Mouse (Mus musculus) monocyte, adult 5-6 weeks (primary cell): ENCODE results near the gene Mipep. TPM values are rescaled to one million over a fixed set of nuclear protein-coding genes. Genes with fewer than 3 reads are reported as not detected.
A peak's percentile ranks its signal among the peaks of the same experiment; 100 is the strongest.

Experiments
- ATAC-seq: fragments of 153-309, 156-312 bp; replicated peaks from 2 replicates; pipeline ENCODE4 v1.8.0; 2017; ENCODE audit warnings: mild to moderate bottlenecking; ENCODE audit not compliant: low TSS enrichment, insufficient number of reproducible peaks, severe bottlenecking, poor library complexity, low FRiP score
- total RNA-seq: library from RNA; stranded (forward); fragments of 200-1000, 200-491, 200-594 nt; gene quantifications from 3 replicates; pipeline ENCODE4 v1.2.3, GENCODE M21; 2017

Mipep gene
- total RNA-seq, result 4.9 to 11.3 TPM (median 5.7 TPM) in 3 replicates

- ATAC-seq, result peak; percentile 95
Measured at GRCm38 (mm10) chr14:60784427-60785315, at the start of gene Mipep. Gene Mipep (plus strand): TSS chr14:60784573.

- ATAC-seq, result no peak
Measured at GRCm38 (mm10) chr14:60735206-60735605, 49.2 kb upstream of the Mipep start.

GRCm38 (mm10) chr14:60735848-60736547, 48.4 kb upstream of the Mipep start:
- ATAC-seq, result peak; percentile 25

- ATAC-seq, result peak; percentile 68
Measured at GRCm38 (mm10) chr14:60736591-60737192, 47.7 kb upstream of the Mipep start.

- 0 out of 2 replicates have a peak, but pooled peaks have one; percentile 4 for ATAC-seq
Measured at GRCm38 (mm10) chr14:60737202-60737611, 47.2 kb upstream of the Mipep start.

- ATAC-seq, result peak; percentile 48
Measured at GRCm38 (mm10) chr14:60738434-60738938, 45.9 kb upstream of the Mipep start.

- no peak for ATAC-seq
Measured at GRCm38 (mm10) chr14:60739155-60739554, 45.2 kb upstream of the Mipep start.

- ATAC-seq, result no peak
Measured at GRCm38 (mm10) chr14:60739616-60740015, 44.8 kb upstream of the Mipep start.

- no peak for ATAC-seq
Measured at GRCm38 (mm10) chr14:60740507-60740906, 43.9 kb upstream of the Mipep start.

GRCm38 (mm10) chr14:60741033-60741432, 43.3 kb upstream of the Mipep start:
- no peak for ATAC-seq

- no peak for ATAC-seq
Measured at GRCm38 (mm10) chr14:60741490-60741981, 42.8 kb upstream of the Mipep start.

- no peak for ATAC-seq
Measured at GRCm38 (mm10) chr14:60743681-60744080, 40.7 kb upstream of the Mipep start.

- ATAC-seq, result no peak
Measured at GRCm38 (mm10) chr14:60745201-60745600, 39.2 kb upstream of the Mipep start.

- ATAC-seq, result no peak
Measured at GRCm38 (mm10) chr14:60746141-60746540, 38.2 kb upstream of the Mipep start.

GRCm38 (mm10) chr14:60747154-60747870, 37.1 kb upstream of the Mipep start:
- ATAC-seq, result peak; percentile 38; the same call in 1 of the 2 replicates

GRCm38 (mm10) chr14:60749880-60750279, 34.5 kb upstream of the Mipep start:
- 0 out of 2 replicates have a peak, but pooled peaks have one; percentile 10 for ATAC-seq

- ATAC-seq, result no peak
Measured at GRCm38 (mm10) chr14:60751581-60751980, 32.8 kb upstream of the Mipep start.
